Mouse (Mus musculus) cerebellum, adult 2 months (tissue): ENCODE data around the gene Trim16.

Source experiments
- CTCF ChIP-seq: fragments of 200-500 bp; IDR thresholded peaks from 2 replicates; pipeline ENCODE4 v1.5.1; 2011; ENCODE audit warnings: low read depth, mild to moderate bottlenecking, control low read depth, low read length, moderate library complexity, borderline replicate concordance; ENCODE audit not compliant: insufficient read depth
- POLR2A ChIP-seq: fragments of 200-500 bp; IDR thresholded peaks from 2 replicates; pipeline ENCODE4 v1.6.1; 2011; ENCODE audit warnings: low read length, control low read depth, borderline replicate concordance; ENCODE audit not compliant: insufficient read depth

DNA sequence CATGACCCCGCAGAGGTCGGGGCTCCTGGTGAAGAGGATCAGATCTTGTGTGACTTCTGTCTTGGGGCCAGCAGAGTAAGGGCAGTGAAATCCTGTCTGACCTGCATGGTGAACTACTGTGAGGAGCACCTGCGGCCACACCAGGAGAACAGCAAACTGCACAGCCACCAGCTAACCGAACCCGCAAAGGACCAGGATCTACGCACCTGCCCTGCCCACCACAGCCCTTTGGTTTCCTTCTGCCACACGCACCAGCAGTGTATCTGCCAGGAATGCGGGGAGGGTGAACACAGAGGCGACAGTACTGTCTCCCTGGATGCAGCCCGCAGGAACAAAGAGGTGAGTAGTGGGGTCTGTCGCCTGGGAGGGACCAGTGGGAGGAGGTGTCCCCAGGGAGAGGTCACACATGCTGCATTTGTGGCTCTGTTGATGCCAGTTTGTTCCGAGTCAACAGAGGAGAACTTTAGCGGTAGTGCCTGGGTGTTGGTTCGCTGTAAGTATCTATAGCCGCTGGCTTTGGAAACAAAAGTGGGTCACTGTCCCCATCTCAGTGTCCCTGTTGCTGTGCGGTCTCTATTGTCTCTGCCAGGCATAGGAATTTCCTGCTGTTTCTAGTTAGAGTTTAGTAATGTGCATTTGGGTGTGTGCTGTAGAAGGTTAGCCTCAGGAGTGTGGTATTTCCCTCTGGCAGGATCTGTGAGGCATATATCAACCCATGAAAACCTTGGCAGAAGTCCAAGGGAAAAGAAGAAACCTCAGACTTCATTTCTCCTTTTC is 818 bp downstream of the Trim16 start:
- TF ChIP-seq CTCF (no peak), POLR2A (no peak)
